Mouse (Mus musculus) layer of hippocampus, adult 9-11 months (tissue): Measurements from ENCODE around the gene Glis1.
A peak's percentile ranks its signal among the peaks of the same experiment; 100 is the strongest.

Experiments used
- DNase-seq: peaks from one replicate; pipeline ENCODE4 v3.0.0; 2022

The Glis1 gene

GRCm38 (mm10) chr4:107520816-107521215 is 86.4 kb downstream of the Glis1 start:
- no peak for DNase-seq

GRCm38 (mm10) chr4:107523607-107524151 is 89.3 kb downstream of the Glis1 start:
- DNase-seq, result no peak

- DNase-seq, result no peak
These were observed 100.7 kb downstream of the Glis1 start for GRCm38 (mm10) chr4:107535126-107535525.

GRCm38 (mm10) chr4:107538116-107538515 is 103.7 kb downstream of the Glis1 start:
- no peak for DNase-seq

GRCm38 (mm10) chr4:107538561-107538960 is 104.2 kb downstream of the Glis1 start:
- no peak for DNase-seq

- DNase-seq, result no peak
These were observed 104.6 kb downstream of the Glis1 start for GRCm38 (mm10) chr4:107539021-107539420.

GRCm38 (mm10) chr4:107541821-107542220 is 107.4 kb downstream of the Glis1 start:
- no peak for DNase-seq

GRCm38 (mm10) chr4:107544843-107545242 is 110.5 kb downstream of the Glis1 start:
- DNase-seq, result no peak

- no peak for DNase-seq
These were observed 111.3 kb downstream of the Glis1 start for GRCm38 (mm10) chr4:107545726-107546125.

- peak; percentile 42 for DNase-seq
These were observed 112.1 kb downstream of the Glis1 start for GRCm38 (mm10) chr4:107546525-107546924.

GRCm38 (mm10) chr4:107550096-107550495 is 115.7 kb downstream of the Glis1 start:
- DNase-seq, result no peak

- no peak for DNase-seq
These were observed 116.2 kb downstream of the Glis1 start for GRCm38 (mm10) chr4:107550546-107550945.

- DNase-seq, result no peak
These were observed 118.3 kb downstream of the Glis1 start for GRCm38 (mm10) chr4:107552696-107553095.

- DNase-seq, result no peak
These were observed 119.4 kb downstream of the Glis1 start for GRCm38 (mm10) chr4:107553774-107554173.

GRCm38 (mm10) chr4:107558801-107559200 is 124.4 kb downstream of the Glis1 start:
- no peak for DNase-seq

- DNase-seq, result no peak
These were observed 126.7 kb downstream of the Glis1 start for GRCm38 (mm10) chr4:107561056-107561455.

- DNase-seq, result no peak
These were observed 133.8 kb downstream of the Glis1 start for GRCm38 (mm10) chr4:107568159-107568558.

GRCm38 (mm10) chr4:107568881-107569443 is 134.6 kb downstream of the Glis1 start:
- no peak for DNase-seq

GRCm38 (mm10) chr4:107570329-107571014 is 136.1 kb downstream of the Glis1 start:
- no peak for DNase-seq

- no peak for DNase-seq
These were observed 141.4 kb downstream of the Glis1 start for GRCm38 (mm10) chr4:107575781-107576180.

GRCm38 (mm10) chr4:107576742-107577141 is 142.4 kb downstream of the Glis1 start:
- peak; percentile 46 for DNase-seq

GRCm38 (mm10) chr4:107577146-107577839 is 142.9 kb downstream of the Glis1 start:
- no peak for DNase-seq

- no peak for DNase-seq
These were observed 146.5 kb downstream of the Glis1 start for GRCm38 (mm10) chr4:107580883-107581282.

- DNase-seq, result no peak
These were observed 152.0 kb downstream of the Glis1 start for GRCm38 (mm10) chr4:107586391-107586790.
